Mouse (Mus musculus) gastrocnemius, postnatal 10 days (tissue): Measurements from ENCODE around the gene Ooep. TPM values are rescaled to one million over a fixed set of nuclear protein-coding genes. Genes with fewer than 3 reads are reported as not detected.

Experiments
- total RNA-seq, 2 experiments: library from RNA; stranded (reverse); gene quantifications; 2 replicates each; pipeline ENCODE4 v1.2.3; 2021

Gene Ooep
- total RNA-seq, 2 experiments from 2014 or later, result 0.12 TPM; not detected in 1

Other genes with a start within 250 kb of the Ooep start
- gene Gsta4, start 196.0 kb downstream of the Ooep start, total RNA-seq, result 10 to 100 TPM in 1 of 2 experiments, 1 to 10 TPM in 1; 9.9 to 10.6 TPM
- not detected for gene Gsta1, start 148.1 kb downstream of the Ooep start, total RNA-seq
- gene Gm3776, start 121.6 kb downstream of the Ooep start, total RNA-seq, result not detected
- gene Gm10639, start 88.8 kb downstream of the Ooep start, total RNA-seq, result not detected
- not detected for gene Omt2a, start 63.9 kb downstream of the Ooep start, total RNA-seq
- not detected for gene Omt2b, start 51.1 kb downstream of the Ooep start, total RNA-seq
- gene Gsta2, start 22.9 kb downstream of the Ooep start, total RNA-seq, result not detected
- gene Dppa5a, start 10.5 kb downstream of the Ooep start, total RNA-seq, result not detected
- gene Ddx43, start 17.1 kb upstream of the Ooep start, total RNA-seq, result not detected
- gene Cgas, start 64.5 kb upstream of the Ooep start, total RNA-seq, result 1 to 10 TPM in 1 of 2 experiments, under 1 TPM in 1; 0.96 to 1.2 TPM
- gene Mto1, start 69.5 kb upstream of the Ooep start, total RNA-seq, result 10 to 100 TPM; 15.3 to 16.4 TPM
- gene Gm17324, start 70.1 kb upstream of the Ooep start, total RNA-seq, result not detected
- gene Eef1a1, start 110.4 kb upstream of the Ooep start, total RNA-seq, result 1,000 to 10,000 TPM; 2,370 to 3,141 TPM
- gene Slc17a5, start 209.3 kb upstream of the Ooep start, total RNA-seq, result 1 to 10 TPM; 4.1 to 5.7 TPM
- 10 to 100 TPM in 1 of 2 experiments, 1 to 10 TPM in 1; 8.6 to 14.8 TPM for gene Cd109, start 236.8 kb upstream of the Ooep start, total RNA-seq